Mouse (Mus musculus): ENCODE data around the gene Lrrc8d.

DNA sequence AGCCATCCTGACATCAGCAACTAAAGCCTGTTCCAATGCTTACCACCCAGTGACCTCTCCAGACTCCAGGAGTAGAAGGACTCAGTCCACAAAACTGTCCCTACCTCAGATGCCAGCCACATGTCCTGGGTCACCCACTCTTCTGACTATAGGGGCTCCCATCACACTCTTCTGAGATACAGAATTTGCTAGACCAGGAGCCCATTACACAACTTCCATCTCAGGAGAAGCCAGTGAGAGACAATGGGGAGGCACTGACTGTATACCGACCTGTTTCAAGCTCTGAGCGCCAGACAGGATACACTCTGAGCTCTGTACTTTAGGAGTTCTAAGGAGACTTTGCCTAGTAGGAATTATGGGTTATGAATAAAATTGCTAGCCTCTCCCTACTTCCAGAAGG is 30.7 kb upstream of the Lrrc8d start:
- TF ChIP-seq CTCF (IDR thresholded peaks at IDR 0.05; ENCODE audit: low read depth, low read length) (no peak), POLR2A (IDR thresholded peaks at IDR 0.05; ENCODE audit: extremely low read depth, insufficient read depth, low read length) (no peak)
